Mouse (Mus musculus): ENCODE results near the gene Dmc1. TPM values are rescaled to one million over a fixed set of nuclear protein-coding genes. Genes with fewer than 3 reads are reported as not detected.

The Dmc1 gene
- total and polyA plus RNA-seq, 3 experiments, result not detected

DNA sequence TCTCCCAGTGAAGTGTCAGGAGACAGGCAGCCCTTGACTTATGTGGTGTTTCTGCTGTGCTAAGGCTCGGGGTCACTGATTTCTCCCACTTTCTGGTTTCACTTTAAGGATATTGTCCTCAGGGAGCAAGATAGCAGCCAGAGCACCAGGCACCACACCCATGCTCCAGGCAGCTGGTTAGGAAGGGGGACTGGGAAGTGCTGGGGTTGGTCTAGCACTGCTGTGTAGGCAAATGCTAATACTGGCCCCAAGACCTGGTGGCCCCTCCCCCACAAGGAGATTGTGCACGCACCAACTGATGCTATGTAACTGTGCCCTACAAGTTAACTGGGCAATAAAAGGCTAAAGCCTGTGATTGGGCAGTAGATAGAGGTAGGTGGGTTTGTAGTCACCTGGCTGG is 25.6 kb upstream of the Dmc1 start:
- TF ChIP-seq CTCF (IDR thresholded peaks at IDR 0.05; ENCODE audit: low read depth, low read length) (no peak), GATA1 (IDR thresholded peaks at IDR 0.05; ENCODE audit: borderline replicate concordance, low read length) (no peak), POLR2AphosphoS5 (IDR thresholded peaks at IDR 0.05; ENCODE audit: insufficient replicate concordance, low read depth, low read length) (no peak), GATA2 (IDR thresholded peaks at IDR 0.05; ENCODE audit: borderline replicate concordance, low read depth, low read length) (no peak), TAL1 (conservative IDR thresholded peaks at IDR 0.05; ENCODE audit: low read depth, low read length) (no peak)
- Histone ChIP-seq H3K36me3 (replicated peaks) (no peaks in the 10 kb centered on the region), H3K9me3 (replicated peaks) (no peaks in the 10 kb centered on the region), H3K4me1 (ENCODE audit: insufficient read depth, low read depth, low read length) (peaks cover 4% of the 10 kb centered on the region; the same call in 1 of the 2 replicates), H3K4me3 (ENCODE audit: low read depth, low read length) (no peak overlapping the region), H3K27me3 (ENCODE audit: insufficient read depth, low read length) (peaks cover 9% of the 10 kb centered on the region; the same call in 1 of the 2 replicates)
- DNase-seq (ENCODE audit: low spot score), result no peak
- no peak for ATAC-seq (ENCODE audit: extremely low read depth, insufficient number of reproducible peaks, low FRiP score, poor library complexity, severe bottlenecking)

DNA sequence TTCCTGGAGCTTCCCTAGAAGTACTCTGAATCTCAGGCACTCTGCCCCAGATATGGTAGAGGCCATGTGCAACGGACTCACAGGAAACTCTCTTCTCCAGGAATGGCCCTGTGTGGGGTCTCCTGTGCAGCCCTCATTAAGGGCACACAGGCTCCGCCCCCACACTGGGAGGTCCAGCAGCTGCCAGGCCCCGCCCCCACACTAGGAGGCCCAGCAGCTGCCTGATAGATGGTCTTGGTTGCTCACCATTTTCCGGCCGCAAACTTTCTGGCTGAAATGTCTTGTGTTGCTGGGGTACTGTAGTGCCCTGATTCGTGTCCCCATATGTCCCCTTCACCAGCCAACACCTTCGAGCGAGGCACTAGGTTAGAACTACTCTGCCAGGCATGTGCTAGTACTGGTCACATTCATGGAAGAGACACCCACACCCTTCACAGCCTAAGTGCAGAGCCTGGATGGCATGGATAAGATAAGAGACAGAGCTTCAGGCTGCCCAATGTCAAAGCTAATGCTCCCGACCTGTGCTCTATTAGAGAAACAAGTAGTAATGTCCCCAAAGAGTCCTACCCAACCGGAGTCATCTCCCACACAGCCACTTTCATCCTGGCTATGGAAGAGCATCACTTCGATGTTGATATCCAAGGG is 15.0 kb upstream of the Dmc1 start:
- TF ChIP-seq CTCF (IDR thresholded peaks at IDR 0.05; ENCODE audit: low read depth, low read length) (no peak), GATA1 (IDR thresholded peaks at IDR 0.05; ENCODE audit: borderline replicate concordance, low read length) (no peak), GATA2 (IDR thresholded peaks at IDR 0.05; ENCODE audit: borderline replicate concordance, low read depth, low read length) (no peak), TAL1 (conservative IDR thresholded peaks at IDR 0.05; ENCODE audit: low read depth, low read length) (no peak), POLR2AphosphoS5 (IDR thresholded peaks at IDR 0.05; ENCODE audit: insufficient replicate concordance, low read depth, low read length) (no peak)
- Histone ChIP-seq H3K9me3 (replicated peaks) (no peaks in the 10 kb centered on the region), H3K4me3 (ENCODE audit: low read depth, low read length) (no peak overlapping the region), H3K4me1 (ENCODE audit: insufficient read depth, low read depth, low read length) (no peaks in the 10 kb centered on the region), H3K36me3 (replicated peaks) (no peaks in the 10 kb centered on the region), H3K27me3 (ENCODE audit: insufficient read depth, low read length) (peaks cover 7% of the 10 kb centered on the region)
- ATAC-seq (ENCODE audit: extremely low read depth, insufficient number of reproducible peaks, low FRiP score, poor library complexity, severe bottlenecking) (no peak), DNase-seq (ENCODE audit: low spot score) (no peak)

DNA sequence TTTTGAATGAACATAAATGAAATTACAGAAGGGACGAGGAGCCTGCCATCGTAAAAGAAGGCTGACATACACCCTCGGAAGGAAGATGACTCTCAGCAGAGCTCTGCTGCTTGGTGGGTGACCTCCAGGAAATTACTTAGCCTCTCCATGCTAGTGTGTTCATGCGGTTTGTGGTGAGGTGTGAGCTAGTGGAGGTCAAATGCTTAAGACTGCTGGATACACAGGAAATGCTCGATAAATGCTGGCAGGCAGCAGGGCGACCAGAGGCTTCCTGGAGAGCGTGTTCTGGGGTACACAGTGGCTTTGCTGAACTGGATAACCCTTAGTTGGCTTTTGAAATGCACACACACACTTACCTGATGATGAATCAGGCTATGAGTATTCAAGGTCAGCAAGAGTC is 13.5 kb upstream of the Dmc1 start:
- Histone ChIP-seq H3K4me1 (ENCODE audit: insufficient read depth, low read depth, low read length) (no peaks in the 10 kb centered on the region), H3K4me3 (ENCODE audit: low read depth, low read length) (no peak overlapping the region), H3K27me3 (ENCODE audit: insufficient read depth, low read length) (peaks cover 7% of the 10 kb centered on the region), H3K9me3 (replicated peaks) (no peaks in the 10 kb centered on the region), H3K36me3 (replicated peaks) (no peaks in the 10 kb centered on the region)
- no peak for DNase-seq (ENCODE audit: low spot score)
- TF ChIP-seq POLR2AphosphoS5 (IDR thresholded peaks at IDR 0.05; ENCODE audit: insufficient replicate concordance, low read depth, low read length), result no peak
- TF ChIP-seq GATA1 (IDR thresholded peaks at IDR 0.05; ENCODE audit: borderline replicate concordance, low read length), result no peak
- TF ChIP-seq GATA2 (IDR thresholded peaks at IDR 0.05; ENCODE audit: borderline replicate concordance, low read depth, low read length), result no peak
- no peak for TF ChIP-seq CTCF (IDR thresholded peaks at IDR 0.05; ENCODE audit: low read depth, low read length)
- no peak for TF ChIP-seq TAL1 (conservative IDR thresholded peaks at IDR 0.05; ENCODE audit: low read depth, low read length)
- ATAC-seq (ENCODE audit: extremely low read depth, insufficient number of reproducible peaks, low FRiP score, poor library complexity, severe bottlenecking), result no peak

DNA sequence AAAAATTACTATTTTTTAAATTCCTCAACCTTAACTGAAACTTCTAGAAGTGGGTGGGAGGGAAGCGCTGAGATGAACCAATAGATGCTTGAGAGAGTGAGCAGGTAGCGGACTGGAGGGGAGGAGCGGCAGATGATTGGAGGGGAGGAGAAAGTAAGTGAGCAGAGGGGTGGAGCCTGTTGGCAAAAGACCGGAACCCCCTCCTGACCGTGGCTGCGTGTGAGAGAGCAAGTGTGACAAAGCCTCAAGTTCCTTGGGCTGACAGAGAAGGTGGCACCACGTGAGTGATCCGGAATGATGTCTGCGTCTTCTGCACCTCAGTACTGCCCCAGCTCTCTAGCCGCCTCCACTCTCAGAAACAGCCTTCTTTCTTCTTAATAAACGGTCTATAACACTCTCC is 12.2 kb upstream of the Dmc1 start:
- Histone ChIP-seq H3K27me3 (ENCODE audit: insufficient read depth, low read length) (peaks cover 4% of the 10 kb centered on the region), H3K9me3 (replicated peaks) (no peaks in the 10 kb centered on the region), H3K4me3 (ENCODE audit: low read depth, low read length) (no peak overlapping the region), H3K4me1 (ENCODE audit: insufficient read depth, low read depth, low read length) (no peaks in the 10 kb centered on the region), H3K36me3 (replicated peaks) (no peaks in the 10 kb centered on the region)
- DNase-seq (ENCODE audit: low spot score) (no peak), ATAC-seq (ENCODE audit: extremely low read depth, insufficient number of reproducible peaks, low FRiP score, poor library complexity, severe bottlenecking) (no peak)
- no peak for TF ChIP-seq GATA1 (IDR thresholded peaks at IDR 0.05; ENCODE audit: borderline replicate concordance, low read length)
- TF ChIP-seq POLR2AphosphoS5 (IDR thresholded peaks at IDR 0.05; ENCODE audit: insufficient replicate concordance, low read depth, low read length), result no peak
- TF ChIP-seq CTCF (IDR thresholded peaks at IDR 0.05; ENCODE audit: low read depth, low read length), result no peak
- no peak for TF ChIP-seq GATA2 (IDR thresholded peaks at IDR 0.05; ENCODE audit: borderline replicate concordance, low read depth, low read length)
- TF ChIP-seq TAL1 (conservative IDR thresholded peaks at IDR 0.05; ENCODE audit: low read depth, low read length), result no peak

DNA sequence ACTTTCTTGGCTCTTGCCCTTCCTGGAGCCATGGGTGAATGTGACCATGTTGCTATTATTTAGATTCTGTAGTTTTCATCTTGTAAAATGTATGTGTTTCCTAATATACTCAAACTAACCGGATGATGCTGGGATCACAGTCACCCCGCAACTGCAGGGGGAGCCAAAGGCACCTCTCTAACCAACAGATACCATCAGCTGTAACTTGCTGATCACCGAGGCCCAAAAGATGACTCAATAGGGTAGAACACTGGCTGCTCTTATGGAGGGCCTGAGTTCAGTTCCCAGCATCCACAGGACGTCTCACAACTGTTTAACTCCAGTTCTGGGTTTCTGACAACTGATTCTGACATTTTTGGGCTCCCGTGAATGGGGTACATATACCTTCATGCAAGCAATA is 11.8 kb upstream of the Dmc1 start:
- DNase-seq (ENCODE audit: low spot score), result no peak
- Histone ChIP-seq H3K9me3 (replicated peaks) (no peaks in the 10 kb centered on the region), H3K4me3 (ENCODE audit: low read depth, low read length) (no peak overlapping the region), H3K4me1 (ENCODE audit: insufficient read depth, low read depth, low read length) (no peaks in the 10 kb centered on the region), H3K36me3 (replicated peaks) (no peaks in the 10 kb centered on the region), H3K27me3 (ENCODE audit: insufficient read depth, low read length) (peaks cover 4% of the 10 kb centered on the region)
- no peak for ATAC-seq (ENCODE audit: extremely low read depth, insufficient number of reproducible peaks, low FRiP score, poor library complexity, severe bottlenecking)
- TF ChIP-seq GATA1 (IDR thresholded peaks at IDR 0.05; ENCODE audit: borderline replicate concordance, low read length) (no peak), TAL1 (conservative IDR thresholded peaks at IDR 0.05; ENCODE audit: low read depth, low read length) (no peak), CTCF (IDR thresholded peaks at IDR 0.05; ENCODE audit: low read depth, low read length) (no peak), GATA2 (IDR thresholded peaks at IDR 0.05; ENCODE audit: borderline replicate concordance, low read depth, low read length) (no peak), POLR2AphosphoS5 (IDR thresholded peaks at IDR 0.05; ENCODE audit: insufficient replicate concordance, low read depth, low read length) (no peak)

DNA sequence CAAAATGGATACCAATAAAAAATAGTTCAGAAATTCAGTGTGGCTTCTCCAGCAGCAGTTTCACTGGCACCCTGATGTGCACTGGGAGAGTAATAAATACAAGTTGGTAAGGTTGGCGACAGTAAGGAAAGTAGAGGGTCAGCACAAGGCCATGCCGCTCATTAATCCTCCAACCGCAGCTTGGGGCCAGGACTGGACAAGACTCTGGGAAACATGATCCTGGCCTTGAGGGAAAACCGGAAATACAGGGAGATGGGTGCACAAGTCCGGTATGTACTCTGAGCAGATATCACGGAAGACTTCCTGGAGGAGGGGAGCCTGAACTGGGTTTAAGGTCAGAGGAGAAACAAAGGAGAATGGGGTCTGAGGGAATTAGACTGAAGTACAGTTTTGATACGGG is 10.6 kb upstream of the Dmc1 start:
- no peak overlapping the region for H3K4me3 ChIP-seq (ENCODE audit: low read depth, low read length)
- ATAC-seq (ENCODE audit: extremely low read depth, insufficient number of reproducible peaks, low FRiP score, poor library complexity, severe bottlenecking) (no peak), DNase-seq (ENCODE audit: low spot score) (no peak)
- no peaks in the 10 kb centered on the region for H3K9me3 ChIP-seq (replicated peaks)
- H3K36me3 ChIP-seq (replicated peaks), result no peaks in the 10 kb centered on the region
- peaks cover 5% of the 10 kb centered on the region for H3K27me3 ChIP-seq (ENCODE audit: insufficient read depth, low read length)
- TF ChIP-seq TAL1 (conservative IDR thresholded peaks at IDR 0.05; ENCODE audit: low read depth, low read length), result no peak
- no peak for TF ChIP-seq GATA2 (IDR thresholded peaks at IDR 0.05; ENCODE audit: borderline replicate concordance, low read depth, low read length)
- TF ChIP-seq CTCF (IDR thresholded peaks at IDR 0.05; ENCODE audit: low read depth, low read length), result no peak
- TF ChIP-seq GATA1 (IDR thresholded peaks at IDR 0.05; ENCODE audit: borderline replicate concordance, low read length), result no peak
- no peak for TF ChIP-seq POLR2AphosphoS5 (IDR thresholded peaks at IDR 0.05; ENCODE audit: insufficient replicate concordance, low read depth, low read length)
- H3K4me1 ChIP-seq (ENCODE audit: insufficient read depth, low read depth, low read length), result no peaks in the 10 kb centered on the region

Measured in G1E (cell line).